Mouse (Mus musculus) lung, adult 2 months (tissue): ENCODE data around the gene Il21.

ENCODE experiments used
- CTCF ChIP-seq: fragments of 200-500 bp; IDR thresholded peaks from 2 replicates; pipeline ENCODE4 v1.5.1; 2011; ENCODE audit warnings: mild to moderate bottlenecking, low read length, control low read depth; ENCODE audit not compliant: insufficient read depth
- POLR2A ChIP-seq: fragments of 200-500 bp; IDR thresholded peaks from 2 replicates; pipeline ENCODE4 v1.6.1; 2011; ENCODE audit warnings: low read depth, mild to moderate bottlenecking, control low read depth, low read length, borderline replicate concordance; ENCODE audit errors: extremely low read depth

GRCm38 (mm10) chr3:37205226-37205800, 27.1 kb downstream of the Il21 start:
- TF ChIP-seq CTCF (no peak), POLR2A (no peak)
